Mouse (Mus musculus) brown adipose tissue, adult 24 weeks (tissue): ENCODE data around the gene Hectd4. TPM values are rescaled to one million over a fixed set of nuclear protein-coding genes. Genes with fewer than 3 reads are reported as not detected.

ENCODE experiments used
- H3K27ac ChIP-seq: fragments of 200-500 bp; replicated peaks from 2 replicates; pipeline ENCODE4 v1.5.1; 2012; ENCODE audit warnings: low read depth, mild to moderate bottlenecking, low read length
- H3K4me1 ChIP-seq: fragments of 200-500 bp; 2 replicates; pipeline ENCODE4 v1.6.1; 2012; ENCODE audit warnings: low read length, mixed read lengths; ENCODE audit not compliant: control insufficient read depth, insufficient read depth, insufficient read length
- H3K4me3 ChIP-seq: fragments of 200-500 bp; 2 replicates; pipeline ENCODE4 v1.5.1; 2012; ENCODE audit warnings: low read depth, mild to moderate bottlenecking, low read length, moderate library complexity; ENCODE audit not compliant: insufficient read depth
- polyA plus RNA-seq: library from polyadenylated mRNA; stranded (reverse); fragments of >200 nt; gene quantifications from 2 replicates; pipeline ENCODE4 v1.2.4, GENCODE M21; 2012; ENCODE audit not compliant: missing spikeins, insufficient read depth, insufficient read length

Gene Hectd4
- polyA plus RNA-seq, 1 experiment: 6.0 TPM

DNA sequence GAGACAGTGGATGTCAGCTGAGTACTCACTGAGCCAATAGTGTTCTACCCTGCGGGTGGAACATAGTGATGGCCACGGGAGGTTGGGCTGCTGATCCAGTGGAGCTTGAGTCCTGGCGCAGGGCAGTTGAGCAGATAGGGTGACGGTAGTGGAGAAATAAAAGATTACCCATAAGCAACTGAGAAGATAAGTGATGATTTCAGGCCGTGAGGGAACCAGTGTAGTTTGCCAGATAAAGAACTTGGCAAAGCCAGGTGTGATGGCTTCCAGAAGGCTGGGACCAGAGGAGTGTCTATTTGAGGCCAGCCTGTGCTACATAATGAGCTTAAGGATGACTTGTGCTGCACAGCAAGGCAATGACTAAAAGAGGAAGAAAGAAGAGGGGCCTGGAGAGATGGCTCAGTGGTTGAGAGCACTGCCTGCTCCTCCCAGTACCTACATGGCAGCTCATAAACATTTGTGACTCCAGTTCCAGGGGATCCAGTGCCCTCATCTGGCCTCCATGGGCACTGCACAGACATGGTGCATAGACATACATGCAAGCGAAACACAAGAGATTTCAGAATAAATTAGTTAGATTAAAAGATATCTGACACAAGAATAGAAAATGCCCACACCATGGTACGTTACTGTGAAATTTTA, 46.8 kb downstream of the Hectd4 start:
- H3K4me1 ChIP-seq: no peaks in the 10 kb centered on the region
- no peak overlapping the region for H3K4me3 ChIP-seq
- no peak overlapping the region for H3K27ac ChIP-seq

DNA sequence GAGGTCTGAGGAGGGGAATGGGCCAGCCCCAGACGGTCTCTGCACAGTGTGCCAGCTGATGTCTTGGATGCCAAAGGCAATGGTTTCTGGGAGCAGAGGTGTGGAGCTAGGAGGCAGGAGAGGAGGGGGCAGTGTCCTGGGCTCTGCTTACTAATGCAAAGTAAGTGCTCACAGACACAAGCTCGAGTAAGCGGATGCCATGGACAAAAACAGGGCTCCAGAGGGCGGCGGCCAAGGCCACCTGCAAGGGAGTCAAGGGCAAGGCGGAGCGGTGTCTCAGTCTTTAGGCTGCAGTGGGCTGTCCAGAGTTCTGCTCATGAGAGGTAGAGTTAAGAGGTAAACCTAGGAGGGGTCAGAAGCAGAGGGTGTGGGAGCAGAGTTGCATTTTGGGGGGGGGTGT, 51.0 kb downstream of the Hectd4 start:
- no peak overlapping the region for H3K27ac ChIP-seq
- H3K4me1 ChIP-seq: no peaks in the 10 kb centered on the region
- H3K4me3 ChIP-seq: no peak overlapping the region

DNA sequence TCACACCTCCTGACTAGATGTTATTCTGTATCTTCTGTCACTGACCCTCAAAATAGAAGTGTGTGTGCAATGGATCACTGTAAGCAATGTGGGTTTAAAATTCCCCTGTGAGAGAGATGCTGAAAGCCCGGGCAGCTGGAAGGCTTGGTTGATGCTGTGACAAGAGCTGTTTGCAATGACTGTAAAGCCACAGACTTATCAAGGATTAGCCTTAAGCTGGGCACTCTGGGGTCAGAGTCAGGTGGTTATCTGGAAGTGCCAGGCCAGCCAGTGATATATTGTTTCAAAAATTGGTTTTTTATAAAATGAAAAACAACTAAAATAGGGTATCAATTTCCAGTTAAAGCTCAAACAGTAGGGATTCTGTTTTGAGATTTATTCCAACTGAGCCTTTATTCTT, 56.8 kb downstream of the Hectd4 start:
- H3K4me3 ChIP-seq: no peak overlapping the region
- no peaks in the 10 kb centered on the region for H3K4me1 ChIP-seq
- no peak overlapping the region for H3K27ac ChIP-seq

DNA sequence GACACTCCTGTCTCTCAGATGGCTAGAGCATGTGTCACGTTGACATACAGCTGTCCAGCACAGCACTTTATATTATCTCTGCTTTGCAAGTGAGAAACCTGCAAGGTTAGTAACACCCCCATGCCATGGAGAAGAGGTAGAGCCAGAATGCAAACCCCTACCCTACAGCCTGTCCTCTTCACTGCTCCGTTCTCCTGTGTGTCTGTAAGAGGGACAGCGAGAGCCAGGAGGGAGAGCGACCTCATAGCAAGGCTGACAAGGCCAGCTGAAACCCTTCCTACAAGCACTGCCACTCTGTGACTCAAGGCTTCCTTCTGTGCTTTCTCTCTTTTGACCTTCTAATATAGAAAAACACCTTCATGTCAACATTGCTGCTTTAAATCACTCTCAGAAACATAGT, 60.4 kb downstream of the Hectd4 start:
- no peak overlapping the region for H3K27ac ChIP-seq
- no peaks in the 10 kb centered on the region for H3K4me1 ChIP-seq
- H3K4me3 ChIP-seq: no peak overlapping the region

DNA sequence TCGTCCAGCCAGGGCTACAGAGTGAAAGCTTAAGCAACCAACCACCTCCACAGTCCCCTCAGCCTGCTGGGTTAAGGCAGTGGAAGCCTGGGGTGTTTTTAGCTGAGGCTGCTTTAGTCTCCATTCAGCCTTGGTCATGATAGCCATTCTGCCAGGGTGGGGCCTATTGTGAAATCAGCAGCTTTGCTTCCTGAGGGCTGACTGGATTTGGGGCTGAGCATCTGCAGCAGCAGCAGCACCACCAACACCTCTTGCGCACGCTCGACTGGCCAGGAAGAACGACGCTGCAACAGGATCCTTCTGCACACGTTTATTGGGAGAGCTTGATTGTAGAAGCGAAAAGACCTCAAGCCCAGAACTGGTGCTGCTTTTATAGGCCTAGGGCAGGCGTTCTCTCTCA, 63.0 kb downstream of the Hectd4 start:
- H3K4me3 ChIP-seq: no peak overlapping the region
- no peaks in the 10 kb centered on the region for H3K4me1 ChIP-seq
- H3K27ac ChIP-seq: no peak overlapping the region

DNA sequence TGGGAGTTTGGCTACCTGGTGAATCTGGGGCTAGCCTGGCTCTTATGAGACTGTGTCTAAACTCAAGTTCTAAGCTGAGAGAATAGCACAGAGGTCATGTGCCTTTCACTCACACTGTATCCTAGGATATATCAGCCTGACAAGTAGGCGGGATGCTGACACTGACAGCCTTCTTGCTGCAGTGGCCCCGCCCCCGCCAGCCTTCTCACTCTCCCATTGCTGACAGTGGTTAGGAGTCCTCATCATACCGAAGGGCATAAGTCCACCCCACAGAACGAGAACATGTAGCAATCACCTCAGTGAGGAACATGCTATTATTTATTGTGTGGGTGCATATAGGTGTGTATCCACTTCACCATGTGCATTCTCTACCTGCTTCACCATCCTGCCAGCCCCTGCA, 64.8 kb downstream of the Hectd4 start:
- Histone ChIP-seq H3K4me1 (no peaks in the 10 kb centered on the region), H3K27ac (no peak overlapping the region), H3K4me3 (no peak overlapping the region)

DNA sequence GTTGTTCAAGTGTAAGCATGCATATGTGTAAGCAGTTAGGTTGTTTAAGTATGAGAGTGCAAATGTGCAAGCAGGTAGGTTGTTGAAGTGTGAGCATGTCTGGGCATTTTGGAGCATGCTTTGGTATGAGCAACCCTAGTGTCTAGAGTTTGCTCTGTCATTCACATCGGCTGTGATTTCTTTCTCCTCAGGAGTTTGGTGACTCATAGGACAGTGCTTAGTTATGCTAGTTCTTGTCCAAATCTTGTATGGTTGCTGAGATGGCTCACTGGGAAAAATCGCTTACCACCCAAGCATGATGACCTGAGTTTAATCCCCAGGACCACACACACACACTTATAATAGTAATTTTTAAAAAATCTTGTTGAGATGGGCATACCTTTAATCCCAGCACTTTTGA, 67.2 kb downstream of the Hectd4 start:
- Histone ChIP-seq H3K27ac (no peak overlapping the region), H3K4me3 (no peak overlapping the region), H3K4me1 (no peaks in the 10 kb centered on the region)

DNA sequence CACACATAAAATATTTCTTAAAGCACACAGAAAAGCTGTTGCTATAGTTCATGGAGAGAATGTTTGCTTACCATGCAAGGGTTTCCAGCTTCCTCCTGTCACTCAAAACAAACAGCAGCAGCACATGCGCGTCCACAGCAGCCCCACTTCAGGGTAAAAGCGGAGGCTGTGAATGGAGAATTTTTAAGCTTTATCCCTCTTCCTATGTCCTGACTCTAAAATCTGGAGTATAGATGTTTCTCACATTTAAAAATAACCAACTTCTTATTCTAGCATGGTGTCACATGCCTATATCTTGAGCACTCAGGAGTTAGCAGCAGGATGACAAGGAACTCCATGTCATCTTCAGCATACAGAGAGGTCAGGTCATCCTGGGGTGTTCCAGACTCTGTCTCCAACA, 70.3 kb downstream of the Hectd4 start:
- Histone ChIP-seq H3K4me3 (no peak overlapping the region), H3K27ac (no peak overlapping the region), H3K4me1 (no peaks in the 10 kb centered on the region)

DNA sequence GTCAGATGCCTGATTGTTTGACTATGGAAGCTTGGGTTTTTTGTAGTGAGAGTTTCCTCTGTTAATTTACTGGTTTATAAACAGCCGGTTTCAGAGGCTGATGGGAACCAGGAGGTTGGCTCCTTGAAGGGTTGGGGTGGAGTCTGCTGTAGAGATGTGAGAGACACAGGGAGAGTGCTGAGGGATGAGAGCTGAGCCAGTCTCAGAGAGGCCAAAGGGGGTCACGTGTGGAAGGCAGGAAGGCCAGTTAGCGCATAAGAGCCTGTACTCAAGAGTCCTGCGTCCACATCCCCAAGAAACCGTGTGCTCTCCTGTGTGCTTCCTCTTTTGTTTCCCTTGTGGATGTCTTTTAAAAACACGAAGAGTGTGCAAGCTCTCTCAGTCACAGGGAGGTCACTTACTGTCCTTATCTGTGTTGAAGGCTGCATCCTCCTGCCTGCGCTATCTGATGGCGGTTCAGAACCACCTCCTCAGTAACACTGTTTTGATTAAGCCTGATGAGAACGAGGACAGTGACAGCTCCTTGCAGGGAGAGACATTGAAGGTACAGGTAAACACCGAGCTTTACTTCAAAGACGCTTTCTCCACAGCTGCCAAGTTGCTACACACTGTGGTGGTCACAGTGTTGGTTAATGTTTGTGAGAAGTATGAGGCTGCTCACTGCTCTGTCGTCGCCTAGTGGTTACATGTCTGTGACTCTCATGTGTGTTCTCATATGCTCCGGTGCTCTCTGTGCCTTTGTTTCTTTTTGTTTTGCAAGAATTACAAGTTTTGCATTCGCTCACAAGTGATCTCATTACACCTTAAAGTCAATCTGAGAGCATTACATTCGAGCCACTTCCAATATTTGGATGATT, 72.5 kb downstream of the Hectd4 start:
- H3K27ac ChIP-seq: no peak overlapping the region
- no peaks in the 10 kb centered on the region for H3K4me1 ChIP-seq
- H3K4me3 ChIP-seq: no peak overlapping the region

DNA sequence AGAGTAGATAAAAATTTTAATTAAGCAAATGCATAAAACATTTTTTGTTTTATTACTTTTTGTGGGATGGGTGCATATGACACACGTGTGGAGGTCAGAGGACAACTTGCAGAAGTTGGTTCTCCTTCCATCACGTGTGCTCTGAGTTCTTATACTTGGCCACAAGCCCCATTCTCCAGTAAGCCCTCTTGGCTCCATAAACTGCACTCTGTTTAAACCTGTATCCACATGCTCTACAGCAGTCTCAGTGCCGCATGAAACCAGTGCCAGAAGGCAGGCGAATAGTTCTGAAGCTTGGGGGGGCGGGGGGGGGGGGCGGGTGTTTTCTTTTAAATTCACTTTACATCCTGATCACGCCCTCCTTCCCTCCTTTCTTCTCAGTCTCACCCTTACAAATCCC, 85.0 kb downstream of the Hectd4 start:
- Histone ChIP-seq H3K4me3 (no peak overlapping the region), H3K4me1 (no peaks in the 10 kb centered on the region)

DNA sequence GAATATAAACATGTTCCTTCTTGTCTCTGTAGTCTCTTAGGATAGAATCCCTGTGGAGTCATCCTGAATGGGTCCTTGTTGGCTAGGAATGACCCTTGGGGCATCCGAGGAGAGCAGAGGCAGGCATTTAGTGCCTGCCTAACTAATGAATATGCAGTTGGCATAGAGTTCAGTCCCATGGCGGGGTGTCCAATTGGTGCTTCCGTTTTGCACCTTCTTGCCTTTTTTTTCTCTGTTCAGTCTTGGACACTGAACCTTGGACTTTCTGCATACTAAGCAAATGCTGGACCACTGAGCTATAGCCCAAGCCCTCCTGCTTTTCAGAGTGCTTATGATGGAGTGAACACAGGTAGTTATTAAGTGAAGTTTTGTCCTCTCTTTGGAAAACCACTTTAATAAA, 87.6 kb downstream of the Hectd4 start:
- no peaks in the 10 kb centered on the region for H3K4me1 ChIP-seq
- no peak overlapping the region for H3K4me3 ChIP-seq
- no peak overlapping the region for H3K27ac ChIP-seq

More for the DNA sequence above, 85.0 kb downstream of the Hectd4 start:
- H3K27ac ChIP-seq: no peak overlapping the region

DNA sequence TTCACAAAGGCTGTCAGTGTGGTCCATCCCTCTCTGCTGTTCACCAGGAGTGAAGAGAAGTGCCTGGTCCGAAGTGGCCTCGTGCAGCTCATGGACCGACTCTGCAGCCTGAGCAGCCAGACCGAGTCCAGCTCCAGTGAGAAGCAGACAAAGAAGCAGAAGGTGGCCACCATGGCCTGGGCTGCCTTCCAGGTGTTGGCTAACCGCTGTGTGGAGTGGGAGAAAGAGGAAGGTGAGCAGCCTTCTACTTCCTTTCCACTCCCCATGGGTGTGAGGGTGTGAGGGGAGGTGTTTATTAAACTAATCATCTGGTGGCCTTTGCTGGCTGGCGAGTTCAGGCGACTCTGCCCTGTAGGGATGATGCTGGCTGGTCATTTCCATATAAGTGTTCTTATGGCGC, 91.6 kb downstream of the Hectd4 start:
- Histone ChIP-seq H3K4me1 (no peaks in the 10 kb centered on the region), H3K4me3 (no peak overlapping the region), H3K27ac (no peak overlapping the region)

DNA sequence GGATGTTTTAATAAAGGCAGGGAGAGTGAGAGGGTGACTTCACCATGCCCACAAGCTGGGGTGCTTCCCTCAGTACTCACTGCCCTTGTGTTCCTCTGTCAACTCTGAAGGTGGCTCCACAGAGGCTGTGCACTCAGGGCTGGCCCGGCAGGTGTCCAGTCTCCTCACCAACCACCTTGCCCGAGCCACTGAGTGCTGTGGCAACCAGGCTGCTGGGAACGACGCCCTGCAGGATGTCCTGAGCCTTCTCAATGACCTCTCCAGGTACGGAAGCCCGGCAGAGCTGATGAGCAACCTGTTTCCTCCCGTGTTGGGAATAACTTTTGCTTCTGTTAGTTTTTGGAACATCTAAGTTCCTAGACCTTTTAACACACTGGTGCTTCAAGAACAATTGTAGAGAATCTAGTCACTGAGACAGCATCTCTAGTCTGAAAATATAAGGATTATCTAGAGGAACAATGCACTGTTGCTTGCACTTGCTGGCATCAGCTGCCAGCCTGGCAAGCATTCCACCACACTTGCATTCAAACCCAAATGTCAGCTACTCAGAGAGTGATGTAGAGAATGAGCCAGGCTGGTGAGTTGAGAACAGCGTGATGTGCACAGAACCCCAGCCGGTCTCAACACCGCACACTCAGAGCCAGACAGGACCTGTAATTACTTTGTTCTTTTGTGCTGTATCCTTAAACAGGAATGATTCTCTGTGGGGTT, 93.9 kb downstream of the Hectd4 start:
- Histone ChIP-seq H3K27ac (no peak overlapping the region), H3K4me3 (no peak overlapping the region), H3K4me1 (no peaks in the 10 kb centered on the region)

DNA sequence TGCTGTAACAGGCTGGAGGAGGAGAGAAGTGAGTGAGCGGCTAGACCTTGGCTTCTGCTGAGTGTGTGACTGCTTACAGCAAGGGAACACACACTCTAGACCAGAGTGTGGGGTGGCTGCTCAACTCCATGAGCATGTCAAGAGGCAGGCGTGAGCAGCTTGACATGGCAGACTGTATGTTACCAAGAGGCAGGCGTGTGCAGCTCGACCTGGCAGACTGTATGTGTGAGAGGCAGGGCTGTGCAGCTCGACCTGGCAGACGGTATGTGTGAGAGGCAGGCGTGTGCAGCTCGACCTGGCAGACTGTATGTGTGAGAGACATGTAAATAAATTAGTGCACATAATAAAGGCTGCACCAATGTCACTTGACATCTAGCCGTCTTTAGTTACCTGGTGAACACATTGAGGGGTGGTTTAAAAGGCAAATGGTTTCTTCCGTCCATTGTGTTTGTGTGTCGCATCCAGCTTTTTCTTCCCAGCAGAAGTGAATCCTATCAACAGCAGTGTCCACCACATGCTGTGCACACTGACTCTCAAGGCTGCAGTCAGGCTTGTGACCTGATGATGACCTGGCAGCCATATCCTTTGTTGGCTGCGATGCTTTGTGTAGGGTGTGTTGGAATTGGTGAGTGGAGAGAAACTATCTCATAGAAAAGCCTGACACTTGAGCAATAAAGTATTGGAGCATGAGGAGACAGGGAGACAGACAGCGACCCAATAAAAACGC, 106.2 kb downstream of the Hectd4 start:
- Histone ChIP-seq H3K4me3 (no peak overlapping the region), H3K27ac (no peak overlapping the region), H3K4me1 (0 out of 2 replicates have a peak, but pooled peaks cover 3% of the 10 kb centered on the region)
